Comparison of ENCODE assay signal across 9 mouse cellular contexts in the genomic region with DNA sequence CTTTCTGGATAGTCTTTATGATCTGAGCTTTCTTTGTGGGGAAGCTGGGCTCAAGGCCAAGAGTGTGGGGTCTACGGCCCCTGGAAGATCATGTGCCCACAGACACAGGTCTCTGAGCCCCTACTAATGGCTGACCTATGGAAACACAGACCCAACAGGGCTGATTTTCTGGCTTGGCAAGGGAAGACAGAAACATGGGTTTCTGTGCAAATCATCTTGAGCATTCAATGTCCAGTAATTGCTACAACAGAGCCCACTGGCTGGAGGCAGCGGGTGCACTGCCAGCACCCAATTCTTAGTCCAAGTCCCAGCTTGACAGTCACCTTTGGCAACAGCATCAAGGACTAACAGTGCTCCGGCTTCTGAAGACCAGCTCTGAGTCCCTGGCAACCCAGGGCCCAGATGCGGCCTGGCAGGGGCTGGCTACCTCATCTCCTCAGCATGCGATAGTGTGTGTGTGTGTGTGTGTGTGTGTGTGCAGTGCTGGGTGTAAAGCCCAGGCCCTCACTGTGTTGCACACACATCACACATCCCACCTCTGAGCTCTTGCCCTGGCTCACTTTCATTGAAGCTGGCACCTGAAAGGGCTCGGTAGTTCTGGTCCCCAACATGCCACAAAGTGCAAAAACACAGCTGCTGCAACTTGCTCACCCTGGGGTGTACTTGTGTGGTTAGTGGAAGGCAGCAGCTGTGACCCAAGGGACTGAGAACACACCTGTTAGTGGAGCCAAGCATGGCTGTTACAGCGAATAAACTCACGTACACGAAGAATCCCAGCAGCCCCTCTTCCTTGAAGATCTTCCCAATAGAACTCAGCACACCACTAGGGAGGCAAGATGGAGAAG. TPM values are rescaled to one million over a fixed set of nuclear protein-coding genes. Genes with fewer than 3 reads are reported as not detected.
DNase-seq lines count a peak whose midpoint lies in the region; ATAC-seq and TF ChIP-seq lines count a peak whose summit lies in the region.
"Had no signal": no experiment of that assay in that cellular context is flagged by ENCODE, and none has a peak within 500 bp of the region (broad histone marks: within the 10 kb centered on the region; RNA-seq: fewer than 3 reads in every experiment).

No protein-coding gene starts in this region.

- H3K9me3 ChIP-seq in forebrain, embryonic 11.5 days (ENCODE audit: control insufficient read depth, low read length), result no peaks in the 10 kb centered on the region
- H3K9me3 ChIP-seq in forebrain, embryonic 10.5 days, result no peaks in the 10 kb centered on the region
- H3K9me3 ChIP-seq in midbrain, postnatal 0 days (ENCODE audit: low read length), result no peaks in the 10 kb centered on the region

- no peak for TF ChIP-seq POLR2A in brain, embryonic 14.5 days (IDR thresholded peaks at IDR 0.05; ENCODE audit: borderline replicate concordance, extremely low read depth, insufficient read depth, insufficient read length, poor library complexity, severe bottlenecking)

- TF ChIP-seq CTCF in brain, embryonic 14.5 days (IDR thresholded peaks at IDR 0.05; ENCODE audit: borderline replicate concordance, extremely low read depth, insufficient read depth, insufficient read length), result no peak
- TF ChIP-seq CTCF in midbrain, postnatal 0 days (IDR thresholded peaks at IDR 0.05), result no peak

- no peak for ATAC-seq in forebrain, embryonic 11.5 days (replicated peaks; ENCODE audit: low FRiP score)
- peak; percentile 53 for ATAC-seq in midbrain, postnatal 0 days (ENCODE audit: low FRiP score)
- no peak for ATAC-seq in CD4-positive, CD25-positive, alpha-beta regulatory T cell, adult 4 months

- no peak overlapping the region for H3K4me3 ChIP-seq in forebrain, embryonic 11.5 days (ENCODE audit: low read depth, low read length)
- no peak overlapping the region for H3K4me3 ChIP-seq in forebrain, embryonic 10.5 days
- H3K4me3 ChIP-seq in midbrain, postnatal 0 days (ENCODE audit: low read depth, low read length), result no peak overlapping the region

- peaks cover 7% of the 10 kb centered on the region for H3K4me1 ChIP-seq in forebrain, embryonic 11.5 days (replicated peaks; ENCODE audit: control insufficient read depth, insufficient read depth, low read length)
- H3K4me1 ChIP-seq in forebrain, embryonic 10.5 days, result peaks cover 28% of the 10 kb centered on the region
- H3K4me1 ChIP-seq in midbrain, postnatal 0 days (ENCODE audit: insufficient read depth, low read length), result no peaks in the 10 kb centered on the region; the same call in 1 of the 2 replicates

- DNase-seq in forebrain, embryonic 11.5 days (ENCODE audit: low spot score), result peak; percentile 44
- no peak for DNase-seq in forebrain, embryonic 10.5 days (ENCODE audit: extremely low spot score, low spot score)
- peak; percentile 50 to 64 for DNase-seq in layer of hippocampus, postnatal 10 days (ENCODE audit: low spot score in 2 of 2)
- DNase-seq in layer of hippocampus, adult 11-12 months (ENCODE audit: low spot score), result no peak
- peak; percentile 90 for DNase-seq in brain, embryonic 14.5 days (ENCODE audit: low read depth)
- peak; percentile 88 for DNase-seq in midbrain, postnatal 0 days (ENCODE audit: low spot score)
- DNase-seq in testis, postnatal 10 days (ENCODE audit: low spot score), result no peak
- DNase-seq: embryo, embryonic 11 days had no signal

- H3K27ac ChIP-seq in forebrain, embryonic 11.5 days (ENCODE audit: low read depth, low read length), result no peak overlapping the region
- H3K27ac ChIP-seq in forebrain, embryonic 10.5 days, result no peak overlapping the region
- H3K27ac ChIP-seq in midbrain, postnatal 0 days (ENCODE audit: low read depth, low read length), result peak overlapping the region; percentile 28; the same call in 1 of the 2 replicates

- WGBS in forebrain, embryonic 11.5 days, result 94% methylated on average over 9 of the region's 9 CpGs
- WGBS in forebrain, embryonic 10.5 days, result 94% methylated on average over 9 of the region's 9 CpGs
- 68% methylated on average over 9 of the region's 9 CpGs for WGBS in midbrain, postnatal 0 days

- no peaks in the 10 kb centered on the region for H3K27me3 ChIP-seq in forebrain, embryonic 11.5 days (ENCODE audit: control insufficient read depth, insufficient read depth, low read length)
- H3K27me3 ChIP-seq in forebrain, embryonic 10.5 days (ENCODE audit: poor library complexity, severe bottlenecking), result no peaks in the 10 kb centered on the region
- no peaks in the 10 kb centered on the region for H3K27me3 ChIP-seq in midbrain, postnatal 0 days (ENCODE audit: insufficient read depth, low read length)

- H3K4me2 ChIP-seq in forebrain, embryonic 11.5 days (ENCODE audit: low read depth, low read length, severe bottlenecking), result no peak overlapping the region
- H3K4me2 ChIP-seq in midbrain, postnatal 0 days (ENCODE audit: low read depth, low read length, poor library complexity, severe bottlenecking), result no peak overlapping the region

- H3K9ac ChIP-seq in forebrain, embryonic 11.5 days (ENCODE audit: low read length), result no peak overlapping the region
- H3K9ac ChIP-seq in midbrain, postnatal 0 days (replicated peaks; ENCODE audit: low read length, poor library complexity, severe bottlenecking), result no peak overlapping the region

- H3K36me3 ChIP-seq in forebrain, embryonic 11.5 days (ENCODE audit: control insufficient read depth, insufficient read depth, low read length), result peaks cover 18% of the 10 kb centered on the region; the same call in 1 of the 2 replicates
- peaks cover 93% of the 10 kb centered on the region for H3K36me3 ChIP-seq in forebrain, embryonic 10.5 days (replicated peaks)
- H3K36me3 ChIP-seq in midbrain, postnatal 0 days (ENCODE audit: insufficient read depth, low read length), result peaks cover 67% of the 10 kb centered on the region

RNA-seq across cellular contexts. Expression of gene Mtch1, which starts 9.5 kb away (rescaled TPM):
- polyA plus RNA-seq in forebrain, embryonic 11.5 days (2014; fragmentation: Nextera tagmentation; extraction: Ambion mirVana), result 332 and 420 TPM in 2 replicates
- polyA plus RNA-seq in forebrain, embryonic 10.5 days (2016; fragmentation: Nextera tagmentation; extraction: Ambion mirVana), result 255 and 270 TPM in 2 replicates
- total RNA-seq in layer of hippocampus, postnatal 10 days (2021), result 100 to 1,000 TPM; 505 to 511 TPM
- polyA plus RNA-seq in brain, embryonic 14.5 days (2012; rRNA removed), result 698 and 767 TPM in 2 replicates
- total RNA-seq in midbrain, postnatal 0 days (2014; rRNA removed), result 605 and 625 TPM in 2 replicates
- polyA plus RNA-seq in midbrain, postnatal 0 days (2015; fragmentation: Nextera tagmentation; extraction: Ambion mirVana), result 510 and 517 TPM in 2 replicates
- 10 to 100 TPM; 11.0 to 13.9 TPM for polyA plus RNA-seq in CD4-positive, CD25-positive, alpha-beta regulatory T cell, adult 4 months (2017; shearing (Covaris generic))

RNA-seq across cellular contexts. Expression of gene Pi16, which starts 20.7 kb away (rescaled TPM):
- 0.59 and 0.72 TPM in 2 replicates for polyA plus RNA-seq in forebrain, embryonic 11.5 days (2014; fragmentation: Nextera tagmentation; extraction: Ambion mirVana)
- 0.71 and 0.73 TPM in 2 replicates for polyA plus RNA-seq in forebrain, embryonic 10.5 days (2016; fragmentation: Nextera tagmentation; extraction: Ambion mirVana)
- total RNA-seq in layer of hippocampus, postnatal 10 days (2021), result 1 to 10 TPM; 1.7 to 2.1 TPM
- 2.9 and 3.6 TPM in 2 replicates for polyA plus RNA-seq in brain, embryonic 14.5 days (2012; rRNA removed)
- 4.3 and 4.6 TPM in 2 replicates for total RNA-seq in midbrain, postnatal 0 days (2014; rRNA removed)
- polyA plus RNA-seq in midbrain, postnatal 0 days (2015; fragmentation: Nextera tagmentation; extraction: Ambion mirVana), result 3.3 and 4.0 TPM in 2 replicates
- polyA plus RNA-seq in CD4-positive, CD25-positive, alpha-beta regulatory T cell, adult 4 months (2017; shearing (Covaris generic)), result under 1 TPM; 0.44 to 0.57 TPM

RNA-seq across cellular contexts. Expression of gene Fgd2, which starts 22.5 kb away (rescaled TPM):
- 2.4 TPM in 2 replicates for polyA plus RNA-seq in forebrain, embryonic 11.5 days (2014; fragmentation: Nextera tagmentation; extraction: Ambion mirVana)
- polyA plus RNA-seq in forebrain, embryonic 10.5 days (2016; fragmentation: Nextera tagmentation; extraction: Ambion mirVana), result 5.4 and 6.3 TPM in 2 replicates
- 10 to 100 TPM in 1 of 2 experiments, 1 to 10 TPM in 1; 7.8 to 13.0 TPM for total RNA-seq in layer of hippocampus, postnatal 10 days (2021)
- polyA plus RNA-seq in brain, embryonic 14.5 days (2012; rRNA removed), result 6.1 and 6.4 TPM in 2 replicates
- 13.4 and 27.3 TPM in 2 replicates for total RNA-seq in midbrain, postnatal 0 days (2014; rRNA removed)
- polyA plus RNA-seq in midbrain, postnatal 0 days (2015; fragmentation: Nextera tagmentation; extraction: Ambion mirVana), result 14.4 and 16.5 TPM in 2 replicates
- 1 to 10 TPM in 1 of 2 experiments, under 1 TPM in 1; 0.65 to 9.4 TPM for polyA plus RNA-seq in CD4-positive, CD25-positive, alpha-beta regulatory T cell, adult 4 months (2017; shearing (Covaris generic))

Comparison
In these comparisons a context has a peak if more than half of its experiments do, and no peak if none do; other contexts are left out.
1. DNase-seq: peak in forebrain, embryonic 11.5 days (single experiment), layer of hippocampus, postnatal 10 days (2 of 2), brain, embryonic 14.5 days (single experiment) and midbrain, postnatal 0 days (single experiment); none in forebrain, embryonic 10.5 days (single experiment), layer of hippocampus, adult 11-12 months (single experiment) and testis, postnatal 10 days (single experiment).
2. RNA of gene Mtch1, which starts 9.5 kb away (polyA plus RNA-seq): 698 to 767 TPM in brain, embryonic 14.5 days, 510 to 517 TPM in midbrain, postnatal 0 days, 332 to 420 TPM in forebrain, embryonic 11.5 days and 255 to 270 TPM in forebrain, embryonic 10.5 days; 11.0 to 13.9 TPM in CD4-positive, CD25-positive, alpha-beta regulatory T cell, adult 4 months; every median in the first group is over 10 times any median in the second.